Mouse (Mus musculus): Measurements from ENCODE around the gene Rpgrip1. TPM values are rescaled to one million over a fixed set of nuclear protein-coding genes. Genes with fewer than 3 reads are reported as not detected.
"Not testable (repeated sequence)": the region's sequence is repeated elsewhere in the genome, so short reads cannot be mapped to it uniquely, and the experiment has no call there.

Rpgrip1 gene
- 2.0 and 2.3 TPM in 2 replicates for polyA plus RNA-seq (2012; rRNA removed)

DNA sequence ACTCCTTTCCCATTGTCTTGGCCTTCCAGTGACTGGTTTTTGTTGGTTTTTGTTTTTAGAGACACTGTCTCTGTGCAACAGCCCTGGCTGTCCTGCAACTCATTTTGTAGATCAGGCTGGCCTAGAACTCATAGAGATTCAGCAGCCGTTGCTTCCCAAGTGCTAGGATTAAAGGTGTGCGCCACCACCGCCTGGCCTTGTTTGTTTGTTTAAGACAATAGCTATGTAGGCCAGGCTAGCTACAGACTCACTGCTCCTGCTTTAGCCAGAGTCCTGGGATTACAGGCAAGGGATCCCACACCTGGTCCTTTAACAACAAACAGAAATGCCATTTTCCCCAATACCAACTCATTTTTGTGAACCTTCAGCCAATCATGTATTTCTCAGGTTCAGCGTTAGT lies at the start of gene Rpgrip1:
Rpgrip1 (plus strand) TSS at position 359 of the 400 bp plus-strand sequence.
- DNase-seq (ENCODE audit: low read depth): no peak
- no peak for TF ChIP-seq CTCF (IDR thresholded peaks at IDR 0.05; ENCODE audit: borderline replicate concordance, extremely low read depth, insufficient read depth, insufficient read length)
- TF ChIP-seq POLR2A (IDR thresholded peaks at IDR 0.05; ENCODE audit: borderline replicate concordance, extremely low read depth, insufficient read depth, insufficient read length, poor library complexity, severe bottlenecking): no peak

DNA sequence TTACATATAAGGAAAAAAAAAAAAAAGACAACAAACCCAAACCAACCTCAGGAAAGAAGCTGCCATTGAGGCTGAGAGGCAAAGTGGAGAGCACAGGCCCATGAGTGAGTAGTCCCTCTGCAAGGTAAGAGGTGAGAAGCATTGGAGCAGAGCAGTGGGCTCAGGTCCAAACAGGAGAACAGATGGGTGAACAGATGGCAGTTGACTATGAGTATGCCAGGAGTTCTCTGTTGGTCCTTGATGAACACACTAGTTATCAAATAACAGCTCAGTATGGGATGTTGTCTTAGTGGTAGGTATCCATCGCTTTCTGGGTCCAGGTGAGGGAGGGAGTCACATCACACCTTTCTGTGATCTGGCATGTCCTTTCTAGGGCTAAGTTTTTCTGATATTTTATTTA lies 49.7 kb upstream of the Rpgrip1 start:
- peak; percentile 56 for DNase-seq (ENCODE audit: low read depth)
- TF ChIP-seq CTCF (IDR thresholded peaks at IDR 0.05; ENCODE audit: borderline replicate concordance, extremely low read depth, insufficient read depth, insufficient read length) (no peak), POLR2A (IDR thresholded peaks at IDR 0.05; ENCODE audit: borderline replicate concordance, extremely low read depth, insufficient read depth, insufficient read length, poor library complexity, severe bottlenecking) (no peak)

- no peak for DNase-seq (ENCODE audit: low read depth)
- TF ChIP-seq CTCF (IDR thresholded peaks at IDR 0.05; ENCODE audit: borderline replicate concordance, extremely low read depth, insufficient read depth, insufficient read length) (no peak), POLR2A (IDR thresholded peaks at IDR 0.05; ENCODE audit: borderline replicate concordance, extremely low read depth, insufficient read depth, insufficient read length, poor library complexity, severe bottlenecking) (no peak)
These were observed 48.7 kb upstream of the Rpgrip1 start for GRCm38 (mm10) chr14:52061798-52062197.

DNA sequence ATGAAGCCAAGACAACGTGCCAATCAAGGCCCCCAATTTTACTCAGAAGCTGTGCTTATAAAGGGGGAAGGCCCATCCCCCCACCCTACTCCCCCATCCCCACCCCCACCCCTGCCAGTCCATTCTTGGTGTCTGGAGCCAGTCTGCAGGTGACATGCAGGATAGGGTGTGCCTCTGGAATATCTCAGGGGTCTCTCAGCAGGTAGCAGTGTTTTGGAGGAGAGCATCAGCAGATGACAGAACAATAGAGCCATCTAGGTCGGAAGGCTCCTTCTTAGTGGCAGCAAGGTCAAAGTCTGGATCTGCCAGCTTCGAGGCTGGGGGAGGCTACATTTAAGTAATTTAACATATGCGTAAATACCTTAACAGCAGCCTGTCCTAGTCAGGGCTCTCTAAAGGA lies 44.4 kb upstream of the Rpgrip1 start:
- TF ChIP-seq POLR2A (IDR thresholded peaks at IDR 0.05; ENCODE audit: borderline replicate concordance, extremely low read depth, insufficient read depth, insufficient read length, poor library complexity, severe bottlenecking) (no peak), CTCF (IDR thresholded peaks at IDR 0.05; ENCODE audit: borderline replicate concordance, extremely low read depth, insufficient read depth, insufficient read length) (no peak)
- no peak for DNase-seq (ENCODE audit: low read depth)

GRCm38 (mm10) chr14:52071599-52072137 lies 38.8 kb upstream of the Rpgrip1 start:
- DNase-seq (ENCODE audit: low read depth): no peak
- TF ChIP-seq POLR2A (IDR thresholded peaks at IDR 0.05; ENCODE audit: borderline replicate concordance, extremely low read depth, insufficient read depth, insufficient read length, poor library complexity, severe bottlenecking): no peak
- TF ChIP-seq CTCF (IDR thresholded peaks at IDR 0.05; ENCODE audit: borderline replicate concordance, extremely low read depth, insufficient read depth, insufficient read length): no peak

- no peak for TF ChIP-seq POLR2A (IDR thresholded peaks at IDR 0.05; ENCODE audit: borderline replicate concordance, extremely low read depth, insufficient read depth, insufficient read length, poor library complexity, severe bottlenecking)
These were observed 27.4 kb upstream of the Rpgrip1 start for GRCm38 (mm10) chr14:52083083-52083482.

GRCm38 (mm10) chr14:52094533-52094932 lies 16.0 kb upstream of the Rpgrip1 start:
- no peak for TF ChIP-seq POLR2A (IDR thresholded peaks at IDR 0.05; ENCODE audit: borderline replicate concordance, extremely low read depth, insufficient read depth, insufficient read length, poor library complexity, severe bottlenecking)
- no peak for TF ChIP-seq CTCF (IDR thresholded peaks at IDR 0.05; ENCODE audit: borderline replicate concordance, extremely low read depth, insufficient read depth, insufficient read length)

More at GRCm38 (mm10) chr14:52083083-52083482, 27.4 kb upstream of the Rpgrip1 start:
- no peak for DNase-seq (ENCODE audit: low read depth)

GRCm38 (mm10) chr14:52097191-52097590 lies 13.3 kb upstream of the Rpgrip1 start:
- DNase-seq (ENCODE audit: low read depth): not testable (repeated sequence)

More at GRCm38 (mm10) chr14:52094533-52094932, 16.0 kb upstream of the Rpgrip1 start:
- no peak for DNase-seq (ENCODE audit: low read depth)

DNA sequence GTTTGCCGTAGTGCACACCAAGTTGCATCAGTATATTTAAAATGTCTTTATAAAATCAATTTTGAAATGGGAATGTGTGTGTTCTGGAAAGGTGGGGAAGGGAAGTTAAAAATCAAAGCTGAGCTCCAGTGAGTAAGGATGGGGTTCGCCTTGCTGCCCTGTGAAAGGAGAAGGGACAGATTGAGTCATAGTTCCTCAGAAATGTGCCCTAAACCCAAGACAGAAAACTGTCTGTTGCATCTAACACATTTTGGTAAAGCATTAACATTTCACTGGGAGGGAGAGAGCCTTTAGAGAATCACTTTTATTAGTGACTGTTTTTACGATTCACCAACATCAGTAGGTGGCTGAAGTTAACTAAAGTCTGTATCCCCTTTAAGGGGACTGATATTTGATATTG lies 12.1 kb upstream of the Rpgrip1 start:
- DNase-seq (ENCODE audit: low read depth): not testable (repeated sequence)

DNA sequence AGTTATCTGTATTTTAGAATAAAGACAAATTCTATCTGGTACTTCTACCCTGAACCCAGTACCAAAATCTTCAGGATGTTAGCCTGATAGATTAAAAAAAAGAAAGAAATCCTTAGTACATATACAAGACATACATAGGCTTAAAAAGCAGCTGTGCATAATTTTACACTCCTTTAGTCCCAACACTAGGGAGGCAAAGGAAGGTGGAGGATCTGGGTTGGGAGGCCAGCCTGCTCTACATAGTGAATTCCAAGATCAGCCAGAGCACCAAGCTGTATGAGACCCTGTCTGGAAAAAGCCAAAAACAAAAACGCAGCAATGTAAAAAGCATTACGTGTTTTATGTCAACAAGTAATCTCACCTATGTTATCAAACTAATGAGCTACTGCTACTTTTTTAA lies 10.9 kb upstream of the Rpgrip1 start:
- TF ChIP-seq CTCF (IDR thresholded peaks at IDR 0.05; ENCODE audit: borderline replicate concordance, extremely low read depth, insufficient read depth, insufficient read length): no peak
- TF ChIP-seq POLR2A (IDR thresholded peaks at IDR 0.05; ENCODE audit: borderline replicate concordance, extremely low read depth, insufficient read depth, insufficient read length, poor library complexity, severe bottlenecking): no peak
- no peak for DNase-seq (ENCODE audit: low read depth)

DNA sequence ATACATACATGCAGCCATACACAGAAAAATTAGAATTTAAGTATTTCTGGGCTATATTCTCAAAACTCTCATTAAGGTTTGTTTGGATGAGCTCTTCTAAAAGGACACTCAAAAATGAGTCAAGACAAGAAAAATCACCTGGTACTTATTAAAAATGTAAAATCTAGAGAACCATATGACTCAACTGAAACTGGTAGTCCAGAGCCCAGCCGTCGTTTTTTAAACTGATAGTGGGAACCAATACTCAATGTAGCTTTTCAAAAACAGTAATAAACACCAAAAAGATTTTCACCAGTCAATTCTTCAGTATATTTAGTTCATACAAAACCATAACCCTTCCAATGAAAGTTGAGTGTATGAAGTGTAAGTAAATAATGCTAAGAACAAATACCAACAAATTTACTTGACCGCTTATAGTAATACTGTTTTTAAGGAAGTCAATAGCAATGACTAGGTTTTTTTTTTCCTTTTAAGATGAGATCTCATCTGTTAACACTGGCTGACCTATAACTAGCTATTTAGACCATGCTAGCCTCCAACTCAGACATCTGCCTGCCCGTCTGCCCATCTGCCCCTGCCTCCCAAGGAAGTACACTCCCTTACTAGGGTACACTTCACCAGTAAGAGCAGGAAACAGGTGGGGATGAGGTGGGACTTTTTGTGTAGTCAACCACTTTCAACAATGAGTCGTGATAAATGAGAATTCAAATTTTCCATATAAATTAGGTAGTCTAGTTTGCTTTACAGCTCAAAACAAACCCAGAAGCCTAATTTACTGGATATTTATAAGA lies 10.1 kb upstream of the Rpgrip1 start:
- no peak for TF ChIP-seq CTCF (IDR thresholded peaks at IDR 0.05; ENCODE audit: borderline replicate concordance, extremely low read depth, insufficient read depth, insufficient read length)
- no peak for TF ChIP-seq POLR2A (IDR thresholded peaks at IDR 0.05; ENCODE audit: borderline replicate concordance, extremely low read depth, insufficient read depth, insufficient read length, poor library complexity, severe bottlenecking)
- no peak for DNase-seq (ENCODE audit: low read depth)

- DNase-seq (ENCODE audit: low read depth): no peak
- TF ChIP-seq CTCF (IDR thresholded peaks at IDR 0.05; ENCODE audit: borderline replicate concordance, extremely low read depth, insufficient read depth, insufficient read length) (no peak), POLR2A (IDR thresholded peaks at IDR 0.05; ENCODE audit: borderline replicate concordance, extremely low read depth, insufficient read depth, insufficient read length, poor library complexity, severe bottlenecking) (no peak)
These were observed 9.0 kb upstream of the Rpgrip1 start for GRCm38 (mm10) chr14:52101285-52102157.

All from brain, embryonic 14.5 days (tissue).